Mouse (Mus musculus) heart, postnatal 0 days (tissue): Measurements from ENCODE around the gene Fam83d. TPM values are rescaled to one million over a fixed set of nuclear protein-coding genes. Genes with fewer than 3 reads are reported as not detected.
"Not testable (repeated sequence)": the region's sequence is repeated elsewhere in the genome, so short reads cannot be mapped to it uniquely, and the experiment has no call there.

Experiments used
- ATAC-seq: fragments of 200-750 bp; cut with Nextera tagmentation; 2 replicates; pipeline ENCODE4 v1.8.0; 2017; ENCODE audit warnings: low read depth, moderate number of reproducible peaks, moderate library complexity; ENCODE audit not compliant: insufficient read depth
- DNase-seq: peaks from one replicate; pipeline ENCODE4 v3.0.0-alpha.2; 2016; ENCODE audit warnings: low spot score
- H3K27ac ChIP-seq: fragments of 300-500 bp; sonication (generic); 2 replicates; pipeline ENCODE4 v1.5.1; 2014; ENCODE audit warnings: low read depth, mild to moderate bottlenecking
- H3K27me3 ChIP-seq: fragments of 300-500 bp; sonication (generic); 2 replicates; pipeline ENCODE4 v1.6.1; 2014; ENCODE audit warnings: low read length, mixed read lengths; ENCODE audit not compliant: control insufficient read depth, insufficient read depth
- H3K36me3 ChIP-seq: fragments of 300-500 bp; sonication (generic); replicated peaks from 2 replicates; pipeline ENCODE4 v1.6.1; 2014; ENCODE audit warnings: low read length, mixed read lengths; ENCODE audit not compliant: control insufficient read depth, insufficient read depth
- H3K4me1 ChIP-seq: fragments of 300-500 bp; sonication (generic); 2 replicates; pipeline ENCODE4 v1.6.1; 2014; ENCODE audit warnings: antibody characterized with exemption; ENCODE audit not compliant: control insufficient read depth, insufficient read depth
- H3K4me2 ChIP-seq: fragments of 300-500 bp; sonication (generic); 2 replicates; pipeline ENCODE4 v1.6.1; 2014; ENCODE audit warnings: low read depth, mild to moderate bottlenecking, low read length, moderate library complexity
- H3K4me3 ChIP-seq: fragments of 300-500 bp; sonication (generic); 2 replicates; pipeline ENCODE4 v1.5.1; 2014; ENCODE audit warnings: low read depth, low read length
- H3K9ac ChIP-seq: fragments of 300-500 bp; sonication (generic); replicated peaks from 2 replicates; pipeline ENCODE4 v1.6.1; 2014; ENCODE audit warnings: low read depth, low read length, mixed read lengths
- H3K9me3 ChIP-seq: fragments of 300-500 bp; sonication (generic); replicated peaks from 2 replicates; pipeline ENCODE4 v1.6.1; 2016; ENCODE audit warnings: low read length; ENCODE audit not compliant: control insufficient read depth
- CTCF ChIP-seq: IDR thresholded peaks from 2 replicates; pipeline ENCODE4 v1.5.1; 2016; ENCODE audit warnings: antibody characterized with exemption, control low read depth, low read depth
- EP300 ChIP-seq: IDR thresholded peaks from 2 replicates; pipeline ENCODE4 v1.6.1; 2016; ENCODE audit warnings: antibody characterized with exemption, low read depth
- WGBS: fragments of 180-500 bp; shearing (Covaris S2); extraction: QIAGEN DNeasy Blood & Tissue Kit; methylation state at CpG from one replicate; pipeline ENCODE4 v1.1.7; 2014; 5-methylcytosine and 5-hydroxymethylcytosine counted together
- polyA plus RNA-seq: library from polyadenylated mRNA; unstranded; fragments of >200 nt; fragmentation: Nextera tagmentation; extraction: Ambion mirVana; gene quantifications from 2 replicates; pipeline ENCODE4 v1.2.1, GENCODE M21; 2015
- total RNA-seq: library from RNA; depleted of rRNA; stranded (reverse); fragments of >200 nt; gene quantifications from 2 replicates; pipeline ENCODE4 v1.2.3, GENCODE M21; 2014; ENCODE audit warnings: low replicate concordance

Gene Fam83d
- total and polyA plus RNA-seq, 2 experiments from 2014 or later, result 18.6 to 37.7 TPM

DNA sequence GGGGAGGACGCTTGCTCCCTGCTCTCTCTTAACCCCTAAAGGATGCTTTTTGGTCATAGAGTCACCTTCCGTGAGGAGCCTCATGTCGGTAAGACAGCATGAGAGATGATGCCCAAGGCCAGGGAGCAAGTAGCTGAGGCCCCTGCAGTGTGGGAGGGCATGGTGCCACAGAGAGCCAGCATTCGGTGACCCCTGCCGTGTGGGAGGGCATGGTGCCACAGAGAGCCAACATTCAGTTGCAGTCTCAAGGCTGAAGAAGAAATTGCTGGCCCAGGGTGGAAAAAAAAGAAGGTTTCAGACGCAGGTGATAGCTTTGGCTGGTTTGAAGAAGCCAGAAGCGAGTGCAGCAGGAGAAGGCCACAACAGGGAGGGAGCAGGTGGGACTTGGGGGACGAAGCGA is 35.4 kb upstream of the Fam83d start:
- WGBS, result 74% methylated on average over 9 of the region's 9 CpGs
- H3K4me3 ChIP-seq, result no peak overlapping the region
- H3K36me3 ChIP-seq, result no peaks in the 10 kb centered on the region
- ATAC-seq (no peak), DNase-seq (no peak)
- no peaks in the 10 kb centered on the region for H3K9me3 ChIP-seq
- TF ChIP-seq CTCF, result no peak
- TF ChIP-seq EP300, result no peak
- no peak overlapping the region for H3K27ac ChIP-seq
- H3K9ac ChIP-seq, result no peak overlapping the region
- no peaks in the 10 kb centered on the region for H3K27me3 ChIP-seq
- no peak overlapping the region for H3K4me2 ChIP-seq
- 0 out of 2 replicates have a peak, but pooled peaks cover 4% of the 10 kb centered on the region for H3K4me1 ChIP-seq

DNA sequence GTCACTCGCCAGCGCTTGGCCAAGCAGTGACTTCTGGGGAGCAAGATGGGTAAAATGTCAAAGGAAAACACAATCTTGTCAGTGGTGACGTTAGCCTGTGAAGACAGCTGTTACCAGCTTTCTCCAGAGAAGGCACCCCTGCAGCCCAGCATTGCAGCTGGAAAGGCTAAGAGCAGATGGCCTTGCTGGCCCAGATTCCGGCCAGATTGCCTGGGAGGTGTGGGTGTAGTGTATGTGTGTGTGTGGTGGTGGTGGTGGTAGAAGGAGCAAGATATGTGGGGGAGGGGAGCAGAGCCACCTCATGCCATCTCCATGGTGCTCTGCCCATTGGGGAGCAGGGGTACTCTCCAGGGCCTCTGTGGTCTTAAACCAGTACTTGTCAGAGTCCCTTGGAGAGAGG is 34.8 kb upstream of the Fam83d start:
- DNase-seq, result no peak
- no peaks in the 10 kb centered on the region for H3K36me3 ChIP-seq
- WGBS, result 65% methylated on average over 4 of the region's 4 CpGs
- no peak overlapping the region for H3K27ac ChIP-seq
- no peaks in the 10 kb centered on the region for H3K9me3 ChIP-seq
- H3K4me3 ChIP-seq, result no peak overlapping the region
- H3K27me3 ChIP-seq, result no peaks in the 10 kb centered on the region
- H3K4me1 ChIP-seq, result 0 out of 2 replicates have a peak, but pooled peaks cover 4% of the 10 kb centered on the region
- no peak for TF ChIP-seq EP300
- no peak for TF ChIP-seq CTCF
- H3K9ac ChIP-seq, result no peak overlapping the region
- no peak for ATAC-seq
- H3K4me2 ChIP-seq, result no peak overlapping the region

DNA sequence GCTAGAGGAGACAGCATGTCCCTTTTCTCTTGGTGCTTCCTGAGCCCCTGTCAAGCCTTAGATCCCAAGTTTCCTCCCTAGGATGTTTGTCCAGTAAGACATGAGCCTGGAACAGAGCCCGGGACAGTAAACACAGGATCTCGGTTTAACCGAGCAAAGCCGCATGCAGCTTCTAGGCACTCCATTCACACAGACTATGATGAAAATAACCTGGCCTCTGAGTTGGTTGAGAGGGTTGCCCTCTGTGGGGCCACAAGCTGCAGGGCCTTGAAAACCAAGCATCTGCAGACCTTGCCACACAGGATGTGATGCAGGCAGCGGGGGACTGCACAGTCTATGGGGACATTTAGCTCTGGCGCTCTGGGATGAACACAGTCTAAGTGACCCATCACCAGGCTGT is 34.0 kb upstream of the Fam83d start:
- Histone ChIP-seq H3K9ac (no peak overlapping the region; the same call in 1 of the 2 replicates), H3K36me3 (no peaks in the 10 kb centered on the region), H3K27me3 (no peaks in the 10 kb centered on the region), H3K9me3 (no peaks in the 10 kb centered on the region), H3K4me1 (0 out of 2 replicates have a peak, but pooled peaks cover 4% of the 10 kb centered on the region), H3K27ac (peak overlapping the region; percentile 53), H3K4me3 (no peak overlapping the region), H3K4me2 (no peak overlapping the region)
- DNase-seq (no peak), ATAC-seq (0 out of 2 replicates have a peak, but pooled peaks have one; percentile 11)
- TF ChIP-seq EP300 (no peak), CTCF (no peak)
- 62% methylated on average over 6 of the region's 6 CpGs for WGBS

DNA sequence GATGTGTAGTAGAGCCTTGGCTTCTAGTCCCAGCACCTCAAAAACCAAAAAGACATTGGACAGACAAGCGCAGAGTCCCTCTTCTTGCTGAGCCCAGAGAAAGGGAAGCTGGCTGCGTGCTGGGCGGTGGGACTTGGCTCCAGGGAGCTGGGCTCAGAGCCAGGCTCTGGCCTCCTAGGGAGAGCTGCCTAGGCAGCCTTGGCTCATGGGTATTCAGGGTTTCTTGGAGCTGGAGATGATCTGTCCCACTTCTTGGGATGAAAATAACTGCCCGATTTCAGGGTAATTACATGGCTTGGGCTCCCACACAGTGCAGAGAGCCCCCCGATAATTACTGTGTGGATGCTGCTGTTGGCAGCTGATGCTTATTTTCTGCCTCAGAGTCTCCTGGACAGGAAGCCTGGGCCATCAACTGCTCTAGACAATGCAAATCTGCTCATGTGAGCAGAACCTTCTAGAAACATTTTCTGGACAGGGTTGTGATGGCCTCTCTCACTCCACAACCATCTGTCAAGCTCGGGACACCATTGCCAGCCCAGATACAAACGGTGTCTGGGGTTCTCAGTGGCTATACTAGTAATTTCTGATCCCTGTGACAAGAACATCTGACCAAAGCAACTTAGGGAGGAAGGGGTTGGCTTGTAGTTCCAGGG is 33.3 kb upstream of the Fam83d start:
- H3K4me3 ChIP-seq, result no peak overlapping the region
- WGBS, result 44% methylated on average over 7 of the region's 7 CpGs
- no peak overlapping the region for H3K9ac ChIP-seq
- peak; percentile 8 for DNase-seq
- 0 out of 2 replicates have a peak, but pooled peaks cover 4% of the 10 kb centered on the region for H3K4me1 ChIP-seq
- no peaks in the 10 kb centered on the region for H3K9me3 ChIP-seq
- no peaks in the 10 kb centered on the region for H3K36me3 ChIP-seq
- peak; percentile 70 for ATAC-seq
- TF ChIP-seq EP300 (no peak), CTCF (no peak)
- no peaks in the 10 kb centered on the region for H3K27me3 ChIP-seq
- peak overlapping the region; percentile 53 for H3K27ac ChIP-seq
- no peak overlapping the region for H3K4me2 ChIP-seq

DNA sequence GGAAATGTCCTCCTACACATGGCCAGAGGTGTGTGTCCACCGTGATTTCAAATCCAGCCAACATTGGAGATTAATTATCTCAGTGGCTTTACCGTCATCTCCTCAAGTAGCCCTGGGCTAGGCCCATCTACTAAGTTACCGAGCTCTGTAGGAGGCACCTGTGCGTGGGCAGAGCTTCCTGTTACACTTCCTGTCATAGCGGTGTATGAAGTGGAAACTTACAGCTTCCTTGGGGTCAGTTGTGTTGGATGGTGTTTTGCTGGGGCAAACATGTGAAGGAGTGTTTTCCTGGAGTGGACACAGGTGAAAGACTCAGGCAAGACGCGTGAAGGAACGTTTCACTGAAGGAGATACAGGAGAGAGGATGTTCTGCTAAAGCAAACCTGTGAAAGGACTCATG is 32.6 kb upstream of the Fam83d start:
- H3K9me3 ChIP-seq, result no peaks in the 10 kb centered on the region
- H3K27me3 ChIP-seq, result no peaks in the 10 kb centered on the region
- no peaks in the 10 kb centered on the region for H3K36me3 ChIP-seq
- no peak for DNase-seq
- H3K9ac ChIP-seq, result no peak overlapping the region
- H3K4me3 ChIP-seq, result no peak overlapping the region
- ATAC-seq, result no peak
- 0 out of 2 replicates have a peak, but pooled peaks cover 4% of the 10 kb centered on the region for H3K4me1 ChIP-seq
- WGBS, result 72% methylated on average over 8 of the region's 8 CpGs
- no peak overlapping the region for H3K4me2 ChIP-seq
- peak overlapping the region; percentile 40 for H3K27ac ChIP-seq
- TF ChIP-seq EP300 (no peak), CTCF (no peak)

DNA sequence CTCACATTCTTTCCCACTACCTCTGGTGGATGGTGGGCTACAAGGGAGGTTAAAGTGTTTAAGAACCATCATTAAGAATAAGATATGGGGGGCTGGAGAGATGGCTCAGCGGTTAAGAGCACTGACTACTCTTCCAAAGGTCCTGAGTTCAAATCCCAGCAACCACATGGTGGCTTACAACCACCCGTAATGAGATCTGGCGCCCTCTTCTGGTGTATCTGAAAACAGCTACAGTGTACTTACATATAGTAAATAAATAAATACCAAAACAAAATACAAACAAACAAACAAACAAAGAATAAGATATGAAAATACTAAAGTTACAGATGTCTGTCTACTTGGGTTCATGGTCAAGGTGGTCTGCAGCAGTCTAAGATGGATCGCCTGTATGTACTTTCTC is 31.6 kb upstream of the Fam83d start:
- H3K27me3 ChIP-seq, H3K36me3 ChIP-seq, H3K4me3 ChIP-seq, DNase-seq, ATAC-seq, H3K27ac ChIP-seq, H3K9me3 ChIP-seq, H3K4me1 ChIP-seq, H3K4me2 ChIP-seq, H3K9ac ChIP-seq: not testable (repeated sequence)
- 79% methylated on average over 4 of the region's 4 CpGs for WGBS
